Mouse (Mus musculus) erythroblast, adult 5-6 weeks (primary cell): Measurements from ENCODE around the gene Kansl1. TPM values are rescaled to one million over a fixed set of nuclear protein-coding genes. Genes with fewer than 3 reads are reported as not detected.

Experiments
- ATAC-seq: replicated peaks from 2 replicates; pipeline ENCODE4 v1.8.0; 2016; ENCODE audit warnings: moderate number of reproducible peaks, mild to moderate bottlenecking, moderate TSS enrichment, inconsistent platforms; ENCODE audit not compliant: poor library complexity, low FRiP score, severe bottlenecking
- total RNA-seq, 2 experiments: library from RNA; stranded (forward) in 1 of 2; stranded (reverse) in 1 of 2; fragments of 150-400 nt in 1 of 2; fragments of 200-764, 138-1000 nt in 1 of 2; gene quantifications; 2 replicates each; pipeline versions ENCODE4 v1.2.3 to v1.2.4; 2015 to 2017; ENCODE audit warnings: low replicate concordance in 2 of 2

Gene Kansl1
- total RNA-seq, 2 experiments from 2014 or later = 20.6 to 20.8 TPM

DNA sequence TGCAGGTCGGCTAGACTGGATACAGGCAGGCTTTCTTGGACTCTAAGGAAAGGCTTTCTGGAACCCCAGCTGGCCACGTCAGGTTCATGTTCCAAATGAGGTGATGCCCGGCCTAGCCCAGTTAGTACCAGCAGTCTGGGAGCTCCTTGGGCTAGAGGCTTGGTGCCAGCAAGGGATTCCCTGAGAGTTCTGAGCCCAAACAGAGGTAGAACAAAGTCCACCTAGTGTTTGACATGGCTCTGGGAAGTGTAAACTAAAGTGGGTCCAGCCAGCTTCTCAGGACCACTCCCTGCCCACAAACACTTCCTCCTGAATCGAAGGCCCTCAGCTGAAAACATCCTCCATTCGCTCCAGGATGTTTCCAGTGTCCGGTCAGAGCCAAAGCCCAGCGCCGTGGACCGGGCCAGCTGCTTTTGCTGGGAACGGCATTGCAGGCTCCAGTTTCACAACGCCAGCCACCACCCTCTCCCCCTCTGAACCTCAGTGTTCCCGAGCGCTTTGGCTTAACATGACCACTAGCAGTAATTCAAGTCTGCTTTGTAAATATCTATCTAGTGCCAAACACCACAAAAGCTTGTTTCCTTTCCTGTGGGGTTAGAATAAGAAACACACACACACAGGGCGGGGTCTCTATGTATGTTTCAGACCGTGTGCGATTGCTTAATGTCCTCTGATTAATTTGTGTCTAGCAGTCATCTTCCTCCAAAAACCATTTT lies 151.8 kb downstream of the Kansl1 start:
- ATAC-seq = no peak

DNA sequence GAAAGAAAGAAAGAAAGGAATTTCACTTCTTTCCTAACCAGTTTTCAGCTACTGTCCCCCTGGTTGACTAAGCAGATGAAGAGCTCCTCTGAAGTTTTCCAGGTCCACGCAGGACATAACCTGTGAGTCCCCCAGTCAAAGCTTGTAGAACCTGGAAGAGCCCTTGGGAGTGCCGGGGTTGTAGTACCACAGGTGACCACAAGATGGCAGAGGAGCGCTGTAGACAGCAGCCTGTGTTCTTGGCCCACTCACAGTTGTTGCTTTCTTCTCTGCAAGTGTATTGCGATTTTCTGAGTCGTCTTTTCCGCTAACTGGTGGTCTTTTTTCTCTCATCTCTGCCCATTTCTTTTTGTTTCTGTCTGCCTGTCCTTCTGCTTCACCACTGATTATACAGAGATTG lies 153.0 kb downstream of the Kansl1 start:
- ATAC-seq = peak; percentile 79

DNA sequence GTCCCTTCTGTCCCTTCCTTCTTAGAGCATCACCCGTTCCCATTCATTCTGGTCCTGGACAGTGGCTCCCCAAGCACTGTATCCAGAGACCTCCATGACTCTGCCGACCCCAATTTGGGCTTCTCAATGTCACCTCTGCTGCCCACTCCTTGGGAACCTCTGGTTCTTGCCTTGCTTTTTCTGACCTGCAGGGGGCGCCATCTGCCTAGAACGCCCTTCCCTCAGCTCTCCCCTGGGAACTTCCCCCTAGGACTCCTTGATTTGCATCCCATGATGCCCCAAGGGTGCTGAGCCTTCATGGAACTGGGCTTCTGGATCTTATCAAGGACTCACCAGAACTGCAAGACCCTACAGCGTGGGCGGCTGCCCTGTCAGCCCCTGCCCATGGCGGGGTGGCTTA lies 157.0 kb downstream of the Kansl1 start:
- no peak for ATAC-seq

DNA sequence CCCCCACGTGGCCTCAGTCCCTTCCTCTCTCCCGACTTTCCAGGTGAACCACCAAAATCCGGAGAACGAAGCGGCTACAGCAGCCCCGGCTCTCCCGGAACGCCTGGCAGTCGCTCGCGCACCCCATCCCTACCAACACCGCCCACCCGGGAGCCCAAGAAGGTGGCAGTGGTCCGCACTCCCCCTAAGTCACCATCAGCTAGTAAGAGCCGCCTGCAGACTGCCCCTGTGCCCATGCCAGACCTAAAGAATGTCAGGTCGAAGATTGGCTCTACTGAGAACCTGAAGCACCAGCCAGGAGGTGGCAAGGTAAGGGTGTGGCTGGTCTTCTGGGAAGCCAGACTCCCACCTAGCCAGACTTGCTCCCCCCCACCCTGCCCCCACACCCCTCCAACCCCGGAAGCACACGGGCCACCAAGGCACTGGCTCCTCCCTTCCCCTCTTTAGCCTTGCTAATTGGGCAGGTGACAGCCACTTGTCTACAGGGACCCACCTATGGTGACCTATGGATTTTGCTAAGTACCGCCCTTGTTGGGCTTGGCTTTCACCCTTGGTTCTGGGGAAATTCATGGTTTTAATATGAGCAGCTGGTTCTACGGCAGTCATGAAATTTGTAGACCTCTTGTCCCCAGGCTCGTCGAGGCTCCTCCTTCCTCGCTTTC lies 158.3 kb downstream of the Kansl1 start:
- 0 out of 2 replicates have a peak, but pooled peaks have one; percentile 30 for ATAC-seq

DNA sequence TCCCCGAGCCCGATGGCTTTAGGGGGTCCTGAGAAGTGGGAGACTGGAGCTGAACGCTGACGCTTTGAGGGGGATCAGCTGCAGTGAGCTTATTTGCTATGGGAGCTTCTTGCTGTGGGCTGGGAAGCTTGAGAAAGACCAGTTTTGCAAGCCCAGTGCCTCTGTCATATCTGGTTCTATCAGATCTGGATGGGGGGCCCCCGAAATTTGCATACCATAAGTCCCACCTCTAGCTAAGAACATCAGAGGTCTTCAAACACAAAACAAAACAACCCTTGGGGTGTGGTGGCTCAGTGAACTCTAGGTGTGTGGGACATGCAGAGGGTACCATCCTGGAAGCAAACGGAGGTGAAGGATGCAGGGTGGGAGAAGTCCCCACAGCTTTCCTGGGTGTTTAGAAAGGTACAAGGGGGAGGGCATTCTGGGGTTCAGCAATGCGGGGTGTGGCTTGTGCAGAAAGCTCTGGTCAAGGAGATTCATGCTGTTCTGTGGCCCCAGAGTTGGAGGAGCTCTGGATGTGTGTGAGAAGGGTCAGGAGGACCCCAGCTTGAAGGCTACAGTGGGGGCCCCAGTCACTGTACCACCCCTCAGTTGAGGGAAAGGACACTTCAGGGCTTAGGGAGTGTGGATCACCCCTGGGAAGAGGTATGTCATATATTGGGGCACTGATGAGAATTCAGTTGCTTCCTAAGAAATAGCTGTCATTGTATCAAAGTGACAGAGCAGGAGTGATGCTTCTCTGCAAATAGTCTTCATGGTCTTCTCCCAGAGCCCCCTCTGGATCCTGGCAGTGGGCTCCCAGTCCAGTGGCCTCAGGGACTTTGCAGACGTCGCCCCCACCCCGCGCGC lies 159.1 kb downstream of the Kansl1 start:
- no peak for ATAC-seq

DNA sequence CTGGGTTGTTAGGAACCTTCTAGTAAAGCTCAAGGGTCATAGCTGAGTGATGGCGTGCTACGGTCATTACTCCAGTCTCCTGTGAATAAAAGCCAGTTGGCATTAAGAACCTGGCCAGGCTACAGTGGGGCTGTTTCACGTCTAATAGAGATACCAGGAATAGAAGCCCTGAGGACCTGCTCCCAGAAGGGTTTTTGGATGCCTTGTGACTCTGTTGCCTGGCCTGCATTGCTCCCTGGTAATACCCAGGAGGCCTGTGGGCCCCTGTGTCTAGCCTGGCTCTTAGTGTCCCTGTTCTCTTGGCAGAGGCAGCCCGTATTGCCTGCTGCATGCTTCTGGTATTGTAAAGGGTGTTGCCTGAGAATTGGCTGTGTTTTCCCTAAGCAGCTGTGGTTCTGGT lies 161.5 kb downstream of the Kansl1 start:
- no peak for ATAC-seq

DNA sequence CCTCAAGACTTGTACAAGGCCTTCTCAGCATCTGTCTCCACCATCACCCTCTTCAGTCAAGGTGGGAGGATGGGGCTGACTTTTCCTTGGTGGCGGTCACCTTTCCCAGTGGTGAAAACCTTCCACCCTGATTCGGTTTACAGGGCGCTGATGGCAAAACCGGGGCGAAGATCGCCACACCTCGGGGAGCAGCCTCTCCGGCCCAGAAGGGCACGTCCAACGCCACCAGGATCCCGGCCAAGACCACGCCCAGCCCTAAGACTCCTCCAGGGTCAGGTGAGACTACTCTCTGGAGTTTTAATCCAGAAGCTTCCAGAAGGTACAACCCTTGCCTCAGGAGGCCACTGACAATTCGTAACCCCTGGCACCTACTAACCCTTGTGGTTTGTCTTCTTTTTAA lies 162.2 kb downstream of the Kansl1 start:
- ATAC-seq = no peak

DNA sequence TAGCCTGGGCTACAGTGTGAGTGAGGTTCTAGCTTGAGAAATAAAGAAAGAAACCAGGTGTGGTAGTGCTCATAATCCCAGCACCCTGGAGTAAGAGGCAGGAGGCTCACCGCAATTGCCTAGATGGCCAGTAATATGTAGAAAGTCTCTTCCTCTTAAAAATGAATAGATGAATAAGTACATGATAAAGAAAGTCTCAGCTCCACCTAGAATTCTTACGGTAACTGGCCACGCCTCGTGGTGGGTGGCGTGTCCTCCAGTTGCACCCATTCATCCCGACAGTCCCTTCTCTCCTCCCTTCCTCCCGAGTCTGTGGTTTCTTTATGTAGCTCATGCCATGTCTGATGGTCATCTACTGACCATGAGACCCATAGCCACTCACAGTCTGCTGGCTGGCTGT lies 162.9 kb downstream of the Kansl1 start:
- ATAC-seq = no peak

DNA sequence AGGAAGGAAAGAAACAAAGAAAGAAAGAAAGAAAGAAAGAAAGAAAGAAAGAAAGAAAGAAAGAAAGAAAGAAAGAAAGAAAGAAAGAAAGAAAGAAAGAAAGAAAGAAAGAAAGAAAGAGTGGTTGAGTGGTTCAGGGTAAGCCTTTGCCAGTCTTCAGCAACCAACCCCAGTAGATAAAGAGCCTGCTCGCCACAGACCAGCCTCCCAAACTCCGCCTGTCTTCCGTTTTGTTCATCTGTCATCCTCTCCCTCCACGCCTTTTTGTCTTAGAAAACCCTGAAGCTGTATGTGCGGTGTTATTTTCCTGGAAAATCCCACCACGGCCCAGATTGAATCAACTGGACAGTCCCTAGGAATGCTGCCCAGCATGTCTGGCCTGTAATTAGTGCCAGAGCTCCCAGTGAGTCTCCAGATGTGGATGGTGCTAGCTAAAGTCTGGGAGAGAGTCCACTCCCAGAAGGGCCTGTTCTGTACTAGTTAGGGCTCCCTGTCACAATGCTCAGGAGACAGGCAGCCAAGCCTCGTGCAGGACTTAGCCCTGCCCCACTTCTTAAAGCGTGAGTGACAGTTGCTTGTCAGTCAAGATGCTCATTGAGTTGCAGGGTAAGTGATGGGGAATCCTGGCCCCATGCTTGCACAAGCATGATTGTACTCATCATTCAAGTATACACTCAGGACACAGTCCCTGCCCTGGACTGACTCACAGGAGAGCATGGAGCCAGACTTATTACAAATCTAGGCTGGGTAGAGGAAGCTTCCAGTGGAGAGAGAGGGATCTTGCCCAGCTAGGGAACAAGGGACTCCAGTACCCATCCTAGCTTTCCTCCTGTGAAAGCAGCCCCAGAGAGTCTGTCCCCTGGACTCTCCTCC lies 165.3 kb downstream of the Kansl1 start:
- no peak for ATAC-seq

DNA sequence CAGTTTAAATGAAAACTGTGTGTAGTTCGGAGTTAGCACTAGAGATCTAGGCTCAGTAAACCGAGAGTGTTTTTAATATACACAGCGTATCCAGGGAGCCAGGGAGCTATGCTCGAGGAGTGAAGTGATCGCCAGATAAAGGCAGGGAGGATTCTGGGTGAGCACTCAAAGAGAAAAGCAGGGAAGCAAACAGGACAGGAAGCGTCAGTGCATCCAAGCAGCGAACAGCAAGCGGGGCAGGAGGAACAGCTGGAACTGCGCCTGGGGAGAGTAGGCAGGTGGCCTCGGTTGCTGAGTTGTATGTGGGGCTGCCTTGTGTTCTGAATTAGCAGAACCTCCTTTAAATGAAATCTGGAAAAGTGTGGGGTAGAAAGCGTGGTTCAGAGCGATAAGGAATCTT lies 166.0 kb downstream of the Kansl1 start:
- no peak for ATAC-seq

DNA sequence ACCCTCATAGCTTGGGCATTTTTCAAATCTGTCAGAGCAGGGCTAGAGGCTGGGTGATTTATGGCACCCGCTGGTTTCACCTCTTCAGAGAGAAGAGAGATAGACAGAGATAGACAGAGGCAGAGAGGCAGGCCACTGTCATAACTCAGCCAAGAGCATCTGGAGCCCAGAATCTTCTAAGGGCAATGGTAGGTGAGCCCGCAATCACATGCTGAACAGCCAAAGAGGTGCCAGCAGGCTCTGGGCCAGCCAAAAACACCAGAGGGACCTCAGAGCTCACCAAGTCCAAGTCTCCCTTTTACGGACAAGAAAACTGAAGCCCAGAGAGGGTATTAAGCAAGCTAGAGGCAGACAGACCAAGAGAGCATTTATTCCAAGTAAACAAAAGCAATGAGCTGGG lies 171.0 kb downstream of the Kansl1 start:
- ATAC-seq = no peak

DNA sequence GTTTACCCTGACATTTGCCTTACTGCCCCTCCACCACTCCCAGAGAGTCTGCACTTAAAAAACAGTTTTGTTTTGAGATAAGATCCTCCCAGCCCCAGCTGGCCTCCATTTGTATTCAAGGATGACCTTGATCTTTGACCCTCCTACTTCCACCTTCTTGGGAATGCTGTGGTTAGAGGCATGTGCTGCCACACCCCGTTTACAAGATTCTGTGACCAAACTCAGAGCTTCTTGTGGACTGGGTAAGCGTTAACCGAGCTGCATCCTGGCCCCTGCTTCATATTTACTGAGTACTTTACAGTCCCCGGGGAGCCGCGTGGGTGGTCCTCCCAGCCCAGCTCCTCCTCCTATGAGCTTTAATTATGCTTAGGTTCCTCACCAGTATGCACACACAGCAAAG lies 173.0 kb downstream of the Kansl1 start:
- no peak for ATAC-seq

DNA sequence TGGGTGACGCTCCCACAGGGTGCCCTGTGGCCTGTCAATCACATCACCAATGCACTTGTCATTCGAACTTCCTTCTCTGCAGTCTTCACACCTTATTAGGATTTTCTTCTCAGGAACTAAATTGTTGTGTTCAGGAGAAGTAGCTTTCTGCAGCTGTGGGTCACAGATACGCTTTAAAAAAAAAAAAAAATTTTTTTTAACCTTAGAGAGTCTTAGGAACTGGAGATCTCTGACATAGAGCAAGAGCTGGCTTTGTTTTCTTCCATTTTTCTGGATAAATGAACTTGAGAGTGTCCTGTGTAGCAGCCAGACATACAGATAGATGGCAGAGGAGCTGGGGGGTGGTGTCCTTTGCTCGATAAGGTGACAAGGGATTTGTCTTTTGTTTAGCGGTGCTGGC lies 173.5 kb downstream of the Kansl1 start:
- ATAC-seq = no peak

DNA sequence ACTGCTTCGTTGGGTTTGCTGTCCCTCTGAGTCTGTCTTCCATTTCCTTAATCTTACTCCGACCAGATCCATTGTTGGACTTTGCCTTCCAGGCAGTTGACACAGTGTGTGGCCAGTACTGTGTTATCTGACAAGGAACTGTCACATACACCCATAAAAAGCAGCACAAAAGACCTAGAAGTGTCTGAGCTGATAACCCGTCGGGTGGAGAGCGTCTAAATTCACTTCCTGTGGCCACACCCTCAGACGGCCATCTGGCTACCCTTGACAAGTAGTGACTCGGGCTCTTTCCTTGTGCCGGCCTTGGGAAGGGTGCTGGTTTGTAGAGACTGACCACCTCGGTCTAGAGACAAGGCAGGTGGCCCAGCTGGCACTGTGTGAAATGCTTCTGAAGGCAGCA lies 175.4 kb downstream of the Kansl1 start:
- ATAC-seq = peak; percentile 85

DNA sequence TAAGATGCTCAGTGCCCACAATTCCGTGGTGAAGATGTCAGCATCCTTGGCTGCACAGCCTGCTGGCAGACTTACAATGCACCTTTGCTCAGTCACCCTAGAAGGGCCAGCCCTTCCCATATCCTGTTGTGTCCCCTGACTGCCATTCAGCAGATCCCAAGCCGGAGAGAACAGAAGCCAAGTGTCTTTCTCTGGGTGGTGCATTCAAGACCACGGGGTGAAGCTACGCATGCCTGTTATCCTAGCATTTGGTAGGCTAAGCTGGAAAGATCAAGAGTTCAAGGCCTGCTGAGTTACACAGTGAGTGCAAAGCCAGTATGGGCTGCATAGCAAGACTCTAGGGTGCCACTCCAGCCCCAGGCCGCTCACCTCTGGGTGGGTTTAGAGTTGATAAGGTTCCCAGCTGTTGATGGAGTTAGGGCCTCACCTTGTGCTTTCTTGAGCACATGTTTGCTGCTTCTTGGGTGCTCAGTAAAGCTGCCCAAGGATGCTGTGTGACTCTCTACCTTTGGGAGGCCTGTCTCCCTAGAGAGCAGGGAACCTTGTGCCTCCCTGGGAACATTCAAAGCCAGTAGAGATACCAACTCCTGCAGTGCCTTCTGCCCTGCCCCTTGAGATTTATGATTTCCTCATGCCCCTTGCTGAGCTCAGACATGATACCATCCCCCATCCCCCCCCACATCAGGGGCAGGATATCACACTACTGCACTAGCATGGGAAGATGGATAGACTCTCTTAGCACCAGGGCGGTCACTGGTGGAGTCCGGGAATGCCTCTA lies 176.0 kb downstream of the Kansl1 start:
- ATAC-seq = peak; percentile 7

DNA sequence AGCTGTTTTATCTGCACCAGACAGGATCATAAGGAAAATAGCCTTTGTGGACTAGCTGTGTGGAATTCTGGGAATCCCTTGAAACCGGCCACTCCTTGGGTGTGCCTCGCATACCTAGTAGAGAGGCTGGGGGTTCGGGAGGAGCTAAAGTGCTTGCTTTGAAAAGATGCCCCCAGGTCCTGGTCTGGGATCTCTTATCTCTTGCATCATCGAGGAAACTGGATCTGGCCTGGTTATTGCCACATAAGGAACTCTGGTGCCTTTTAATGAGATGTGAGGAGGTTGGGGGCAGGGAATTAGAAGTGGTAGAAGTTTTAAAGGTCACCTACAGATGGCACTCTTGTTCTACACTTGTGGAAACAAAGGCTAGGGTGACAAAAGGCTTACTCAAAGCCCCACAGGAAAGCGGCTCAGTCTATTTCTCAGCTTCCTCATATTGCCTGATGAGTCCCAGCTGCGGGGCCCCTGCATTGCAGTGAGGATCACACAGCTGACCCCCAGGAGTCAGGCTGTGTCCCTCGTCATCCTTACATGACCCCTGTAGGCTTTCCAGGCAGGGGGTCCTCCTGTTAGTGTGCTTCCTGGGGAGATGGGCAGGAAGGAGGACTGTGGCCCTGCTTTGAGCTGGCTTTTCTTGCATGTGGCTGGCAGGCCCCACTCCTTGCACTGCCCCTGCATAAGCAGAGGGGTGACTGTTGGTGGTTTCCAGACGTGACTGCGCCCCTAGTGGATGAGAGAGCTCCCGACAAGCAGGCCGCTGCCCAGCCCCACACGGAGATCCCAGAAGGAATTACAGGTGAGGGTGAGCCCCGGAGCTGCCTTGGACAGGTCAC lies 179.2 kb downstream of the Kansl1 start:
- peak; percentile 66 for ATAC-seq

DNA sequence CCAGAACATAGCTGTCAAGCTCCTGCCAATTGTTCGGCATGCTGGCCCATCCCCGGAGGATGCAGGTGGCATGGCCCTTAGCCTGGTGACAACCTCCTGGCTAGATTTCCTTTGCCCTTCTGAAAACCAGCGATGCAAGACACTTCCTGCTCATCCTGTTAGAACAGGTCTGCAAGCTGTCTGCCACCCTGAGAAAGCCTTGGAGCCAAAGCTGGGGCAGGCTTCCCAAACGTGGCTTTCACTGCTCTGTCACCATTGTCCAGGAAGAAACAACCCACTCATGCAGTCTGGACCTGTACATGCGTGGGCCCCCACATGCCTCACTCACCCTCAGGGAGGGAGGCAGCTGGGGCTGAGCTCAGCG lies 179.8 kb downstream of the Kansl1 start:
- ATAC-seq = no peak

DNA sequence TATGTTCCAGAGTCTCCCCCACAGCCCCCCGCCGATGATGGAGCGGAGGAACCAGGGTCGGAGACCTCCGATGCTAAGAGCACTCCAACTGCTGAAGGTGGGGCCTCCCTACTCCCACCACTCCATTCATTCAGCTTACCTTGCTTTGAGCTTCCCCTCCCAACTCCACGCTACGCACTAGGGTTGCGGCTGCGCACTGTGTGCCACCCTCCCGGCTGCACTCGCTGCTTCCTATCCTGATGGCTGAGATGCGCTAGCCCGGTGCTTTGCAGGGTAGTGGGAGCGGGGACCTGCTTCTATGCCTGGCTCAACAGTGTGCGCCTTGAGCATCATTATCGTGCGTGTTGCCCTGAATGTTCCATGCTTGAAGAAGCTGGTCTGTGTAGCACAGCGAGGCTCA lies 181.5 kb downstream of the Kansl1 start:
- no peak for ATAC-seq
